Mouse (Mus musculus): ENCODE results near the gene Kcnk13.

Gene Kcnk13

DNA sequence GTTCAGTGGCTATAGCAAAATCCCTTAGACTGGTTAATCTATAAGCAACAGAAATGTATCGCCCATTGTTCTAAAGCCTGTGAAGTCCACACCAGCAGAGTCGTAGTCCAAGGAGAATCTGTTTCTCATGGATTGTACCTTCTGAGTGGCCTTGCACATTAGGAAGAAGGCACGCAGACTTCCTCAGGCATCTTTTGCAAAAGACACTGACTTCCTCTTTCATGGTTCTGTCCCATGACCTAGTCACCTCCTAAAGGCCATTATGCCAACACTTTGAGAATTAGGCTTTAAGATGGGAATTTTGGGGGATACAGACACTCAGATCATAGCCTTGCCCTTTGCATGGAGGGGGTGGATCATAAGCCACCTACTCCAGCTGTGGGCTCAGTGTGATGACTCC is 48.5 kb downstream of the Kcnk13 start:
- no peak for DNase-seq (ENCODE audit: extremely low read depth, low read depth, low spot score)

DNA sequence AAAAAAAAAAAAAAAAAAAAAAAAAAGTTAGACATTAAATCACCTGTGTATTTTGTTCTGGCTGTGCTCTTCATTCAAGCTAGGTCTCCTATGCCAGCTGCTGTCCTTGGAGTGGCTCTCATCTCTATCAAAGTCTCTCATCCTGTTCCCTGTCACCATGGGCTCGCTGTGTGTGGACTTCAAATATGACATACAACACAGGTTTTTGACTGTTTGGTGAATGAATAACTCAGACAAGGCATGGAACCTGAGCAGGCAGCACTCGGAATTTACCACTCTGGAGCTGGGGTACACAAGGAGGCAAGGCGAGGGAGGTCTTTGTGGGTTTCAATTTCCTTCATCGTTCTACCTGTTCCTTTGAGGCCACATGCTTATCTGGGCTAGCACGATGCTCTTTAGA is 50.8 kb downstream of the Kcnk13 start:
- no peak for DNase-seq (ENCODE audit: extremely low read depth, low read depth, low spot score)

DNA sequence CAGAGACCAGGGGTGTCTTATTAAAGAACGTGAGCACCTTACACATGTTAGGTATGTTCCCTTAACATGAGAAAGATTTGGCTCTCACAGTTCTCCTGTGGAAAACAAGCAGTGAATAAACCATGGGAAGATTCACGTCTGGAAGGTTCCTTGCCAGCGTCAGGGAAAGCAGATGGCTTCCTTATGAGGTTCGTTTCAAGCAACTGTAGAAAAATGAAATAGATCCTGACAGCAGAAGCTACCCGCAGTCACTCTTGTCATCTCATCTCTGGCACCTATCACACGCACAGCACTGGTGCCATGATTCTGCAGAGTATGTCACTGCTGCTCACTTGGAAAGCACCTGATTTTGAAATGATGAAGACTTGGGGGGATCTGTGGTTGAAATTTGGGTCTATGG is 53.4 kb downstream of the Kcnk13 start:
- DNase-seq (ENCODE audit: extremely low read depth, low read depth, low spot score), result no peak

DNA sequence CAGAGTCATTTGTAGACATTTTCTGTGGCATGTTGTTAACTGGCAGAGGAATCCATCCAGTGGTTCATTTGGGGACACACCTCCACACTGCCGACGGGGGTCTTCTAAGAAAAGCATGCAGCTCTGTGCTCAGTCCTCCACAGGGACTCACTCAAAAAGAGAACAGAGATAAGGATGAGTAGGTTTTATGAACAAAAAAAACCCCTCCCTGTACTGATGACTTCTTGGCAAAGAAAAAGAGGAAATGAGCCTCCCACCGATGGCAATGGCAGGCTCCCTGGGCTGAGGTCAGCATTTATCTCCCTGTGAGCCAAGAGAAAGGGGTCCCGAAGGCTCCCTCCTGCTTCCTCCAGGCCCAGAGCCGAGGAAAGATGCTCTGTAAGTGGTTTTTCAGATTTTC is 58.2 kb downstream of the Kcnk13 start:
- no peak for DNase-seq (ENCODE audit: extremely low read depth, low read depth, low spot score)

DNA sequence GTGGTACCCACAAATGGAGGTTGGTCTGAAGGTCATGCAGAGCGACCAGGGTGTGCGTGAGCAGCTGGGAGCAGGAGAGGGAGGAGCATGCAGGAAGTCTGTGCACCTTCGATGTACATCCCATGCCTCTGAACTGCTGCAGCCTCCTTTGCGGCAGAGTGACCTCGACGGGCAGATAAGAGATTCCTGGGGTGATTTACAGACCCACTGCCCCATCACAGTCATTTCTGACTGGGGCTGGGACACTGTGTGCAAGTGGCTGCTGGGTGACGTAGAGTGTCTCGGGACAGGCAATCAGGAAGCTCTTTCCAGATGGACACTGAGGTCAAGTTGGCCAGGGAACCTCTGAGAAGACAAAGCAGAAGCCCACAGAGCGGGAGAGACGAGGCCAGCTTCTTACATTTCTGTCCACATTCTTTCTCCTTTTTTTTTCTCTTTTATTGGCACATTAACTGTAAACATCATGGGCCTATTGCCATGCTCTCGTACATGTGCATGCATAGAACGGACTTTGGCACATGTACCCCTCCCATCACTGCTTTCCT is 59.6 kb downstream of the Kcnk13 start:
- DNase-seq (ENCODE audit: extremely low read depth, low read depth, low spot score), result no peak

DNA sequence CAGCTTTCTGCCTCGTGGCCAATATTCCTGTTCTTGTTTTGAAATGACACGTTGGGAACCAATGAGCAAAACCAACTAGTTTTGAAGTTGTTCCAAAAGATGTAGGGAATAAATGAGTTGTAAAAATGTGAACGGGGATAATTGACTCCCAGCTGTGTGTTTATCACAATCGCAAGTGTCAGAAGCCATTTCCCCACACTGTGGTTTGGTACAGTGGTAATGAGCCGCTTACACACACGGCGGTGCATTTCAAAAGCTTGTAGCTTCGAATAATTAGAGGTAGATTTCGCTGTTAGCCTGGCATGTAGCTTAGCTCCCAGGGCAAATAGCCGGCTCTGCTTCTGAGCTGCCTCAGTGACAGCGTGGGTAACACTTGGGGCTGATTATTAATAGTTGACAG is 61.4 kb downstream of the Kcnk13 start:
- no peak for DNase-seq (ENCODE audit: extremely low read depth, low read depth, low spot score)

DNA sequence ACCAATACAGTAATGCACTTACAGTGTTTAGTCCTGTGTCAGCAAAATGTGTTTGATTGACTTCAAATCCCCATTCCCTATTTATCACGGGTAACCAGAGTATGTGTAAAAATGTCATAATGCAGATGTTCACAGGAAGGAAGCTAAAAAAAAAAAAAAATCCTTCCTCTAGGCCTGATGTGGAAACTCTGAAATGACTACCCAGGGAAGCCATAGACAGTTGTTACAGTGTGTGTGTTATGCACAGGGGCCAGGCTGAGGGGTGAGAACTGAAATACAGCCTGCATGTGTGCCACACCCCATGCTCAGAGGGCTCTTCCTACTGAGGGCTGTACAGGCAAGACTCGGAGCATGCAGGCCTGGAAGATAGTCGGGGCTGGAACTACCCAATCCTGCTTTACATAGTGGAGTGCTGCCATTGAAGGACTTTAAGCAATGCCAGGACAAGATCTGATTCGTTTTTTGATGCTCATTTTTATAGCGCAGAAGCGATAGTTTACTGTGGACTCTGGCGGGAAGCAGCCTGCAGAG is 62.5 kb downstream of the Kcnk13 start:
- no peak for DNase-seq (ENCODE audit: extremely low read depth, low read depth, low spot score)

DNA sequence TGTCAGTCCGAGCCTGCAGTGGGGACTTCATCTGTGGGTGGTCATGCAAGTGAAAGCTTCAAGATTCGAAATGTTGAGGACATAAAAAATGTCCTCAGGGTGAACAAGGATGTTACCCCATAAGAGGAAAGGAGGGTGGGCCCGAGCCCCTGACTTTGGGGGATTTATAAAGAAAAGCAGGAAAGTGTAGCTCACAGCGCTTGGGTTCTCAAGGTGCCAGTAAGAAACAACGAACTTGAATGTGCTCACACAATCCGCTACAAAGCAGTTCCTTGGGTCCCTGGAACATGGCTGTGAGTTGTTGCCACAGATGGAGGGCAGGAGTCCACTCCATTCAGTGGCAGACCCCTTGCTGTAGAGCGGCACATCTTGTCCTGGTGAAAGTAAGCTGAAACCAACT is 63.0 kb downstream of the Kcnk13 start:
- no peak for DNase-seq (ENCODE audit: extremely low read depth, low read depth, low spot score)

DNA sequence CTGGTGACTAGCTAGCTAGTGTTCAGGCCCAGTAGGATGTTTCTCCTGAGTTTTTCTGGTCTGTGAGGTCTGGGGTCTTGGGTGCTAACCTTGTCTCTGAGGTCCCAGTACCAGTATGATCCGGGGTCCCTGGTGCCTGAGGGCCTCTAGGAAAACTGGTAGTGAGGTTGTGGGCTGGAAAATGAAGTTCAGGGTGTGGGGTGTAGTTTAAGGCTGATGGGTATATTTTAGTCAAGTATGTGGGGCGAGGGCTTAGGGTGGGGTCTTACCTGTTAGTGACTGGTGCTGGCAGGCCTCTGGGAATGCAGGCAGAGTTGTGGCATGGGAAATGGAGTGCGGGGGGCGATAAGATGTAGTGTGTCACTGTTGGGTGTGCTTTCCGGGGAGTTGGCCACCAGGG is 67.4 kb downstream of the Kcnk13 start:
- no peak for DNase-seq (ENCODE audit: extremely low read depth, low read depth, low spot score)

DNA sequence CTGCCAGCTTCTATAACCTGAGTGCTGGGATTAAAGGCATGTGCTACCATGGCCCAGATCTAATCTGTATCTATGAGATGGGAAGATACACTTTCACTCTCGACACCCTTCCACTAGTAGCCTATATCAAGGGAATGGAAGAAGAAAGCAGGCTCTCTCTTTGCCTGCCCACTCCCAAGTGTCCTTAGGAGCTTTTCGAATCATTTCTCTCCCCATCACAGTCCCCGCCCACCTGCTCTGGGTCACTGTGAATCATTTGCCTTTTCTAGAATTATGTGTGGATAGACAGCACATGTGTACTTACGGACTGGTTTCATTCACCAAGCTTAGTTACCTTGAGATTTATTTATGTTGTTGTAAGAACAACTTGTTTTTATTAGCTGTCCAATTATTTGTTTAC is 68.2 kb downstream of the Kcnk13 start:
- no peak for DNase-seq (ENCODE audit: extremely low read depth, low read depth, low spot score)

DNA sequence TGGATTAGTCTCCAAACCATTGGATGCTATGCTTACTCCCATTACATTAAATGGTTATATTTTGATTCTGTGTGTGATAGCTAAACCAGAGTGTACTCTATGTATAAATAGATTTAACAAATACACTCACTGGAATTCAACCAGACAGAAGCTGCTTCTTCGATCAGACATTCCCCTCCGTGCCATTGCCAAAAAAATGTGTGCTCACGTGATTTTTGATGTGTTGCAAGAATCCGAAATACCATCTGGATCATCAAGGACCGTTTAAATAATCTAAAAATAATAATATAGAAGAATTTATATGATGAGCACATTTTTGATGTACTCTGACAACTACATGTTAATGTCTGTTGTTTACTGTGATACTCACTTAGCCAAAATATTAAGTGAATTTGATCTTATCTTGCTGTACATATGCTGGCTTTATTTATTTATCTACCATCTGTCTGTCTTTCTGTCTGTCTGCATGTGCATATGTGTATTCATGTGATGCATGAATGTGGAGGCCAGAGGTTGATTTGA is 74.5 kb downstream of the Kcnk13 start:
- no peak for DNase-seq (ENCODE audit: extremely low read depth, low read depth, low spot score)

DNA sequence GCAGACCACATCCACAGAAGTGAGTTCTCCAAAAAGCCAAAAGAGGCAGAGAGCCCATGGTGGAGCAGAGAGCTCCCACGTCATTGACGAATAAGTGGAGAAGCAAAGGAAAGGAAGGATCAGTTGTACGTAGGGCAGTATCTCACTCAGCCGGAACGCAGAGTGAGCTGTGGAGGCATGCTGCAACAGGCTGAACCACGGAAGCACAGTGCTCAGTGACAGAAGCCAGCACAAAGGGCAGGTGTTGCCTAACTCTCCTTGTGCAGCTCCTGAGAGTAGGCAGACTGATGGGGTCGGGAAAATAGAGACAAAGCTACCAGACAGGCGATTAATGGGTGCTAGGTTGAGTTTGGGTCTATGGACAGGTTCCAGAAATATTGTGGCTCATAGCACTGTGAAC is 77.8 kb downstream of the Kcnk13 start:
- peak; percentile 52 for DNase-seq (ENCODE audit: extremely low read depth, low read depth, low spot score)

DNA sequence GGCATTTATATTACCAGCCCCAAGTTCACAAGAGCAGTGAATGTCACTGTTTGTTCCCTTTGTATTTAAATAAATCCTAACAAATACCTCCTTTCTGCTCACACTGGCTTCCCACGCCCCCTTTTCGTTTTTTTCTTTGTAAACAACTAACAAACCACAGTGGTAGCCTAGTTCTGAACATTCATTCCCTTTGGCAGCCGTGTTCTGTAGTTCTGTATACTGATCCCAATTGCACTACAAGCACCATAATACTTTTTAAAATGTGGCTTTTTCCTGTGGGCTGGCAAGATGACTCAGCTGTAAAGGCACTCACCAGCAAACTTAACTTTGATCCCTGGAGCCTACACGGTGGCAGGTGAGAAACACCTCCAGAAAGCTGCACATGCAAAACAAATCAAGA is 80.4 kb downstream of the Kcnk13 start:
- DNase-seq (ENCODE audit: extremely low read depth, low read depth, low spot score), result no peak

DNA sequence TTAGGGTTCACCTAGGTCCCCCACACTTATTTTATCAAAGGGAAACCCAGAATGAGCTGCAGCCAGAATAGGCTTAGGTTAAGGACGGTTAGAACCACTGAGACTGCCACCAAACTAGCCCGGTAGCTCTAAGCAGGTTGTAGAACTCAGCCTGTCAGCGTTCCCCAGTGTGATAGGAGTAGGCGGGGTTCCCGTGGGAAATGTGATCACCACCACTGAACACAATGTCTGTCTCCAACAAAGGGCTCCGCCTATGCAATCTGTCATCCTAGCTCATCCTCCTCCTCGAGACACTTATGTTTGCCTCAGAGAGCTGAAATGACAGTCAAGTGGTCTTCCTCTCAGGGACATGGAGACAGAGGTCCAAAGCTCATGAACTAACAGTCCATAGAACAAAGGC is 86.3 kb downstream of the Kcnk13 start:
- DNase-seq (ENCODE audit: extremely low read depth, low read depth, low spot score), result no peak

DNA sequence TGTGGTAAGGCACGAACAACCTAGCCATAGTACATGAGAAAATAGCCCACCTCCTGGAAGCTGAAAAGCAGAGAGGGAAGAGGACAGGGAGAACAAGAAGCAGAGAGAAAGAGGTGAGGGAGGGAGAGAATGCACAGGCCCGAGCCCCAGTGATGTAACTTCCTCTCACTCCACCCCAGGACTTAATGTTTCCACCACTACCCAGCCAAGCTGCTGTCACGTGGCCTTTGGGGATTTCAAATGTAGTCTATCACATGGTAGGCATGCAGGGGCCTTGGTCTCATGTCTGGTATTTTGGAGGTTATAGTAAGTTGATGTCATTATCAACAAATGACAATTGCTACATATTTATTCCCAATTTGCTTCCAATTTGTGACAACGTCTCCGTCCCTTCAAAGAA is 89.3 kb downstream of the Kcnk13 start:
- DNase-seq (ENCODE audit: extremely low read depth, low read depth, low spot score), result no peak

DNA sequence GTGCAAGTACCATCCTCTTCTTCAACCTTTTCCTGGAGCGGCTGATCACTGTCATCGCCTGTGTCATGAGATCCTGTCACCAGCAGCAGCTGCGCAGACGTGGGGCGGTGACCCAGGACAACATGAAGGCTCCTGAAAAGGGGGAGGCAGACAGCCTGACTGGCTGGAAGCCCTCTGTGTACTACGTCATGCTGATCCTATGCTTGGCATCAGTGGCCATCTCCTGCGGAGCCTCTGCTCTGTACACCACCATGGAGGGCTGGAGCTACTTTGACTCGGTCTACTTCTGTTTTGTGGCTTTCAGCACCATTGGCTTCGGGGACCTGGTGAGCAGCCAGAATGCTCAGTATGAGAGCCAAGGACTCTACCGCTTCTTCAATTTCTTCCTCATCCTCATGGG is 96.8 kb downstream of the Kcnk13 start:
- no peak for DNase-seq (ENCODE audit: extremely low read depth, low read depth, low spot score)

DNA sequence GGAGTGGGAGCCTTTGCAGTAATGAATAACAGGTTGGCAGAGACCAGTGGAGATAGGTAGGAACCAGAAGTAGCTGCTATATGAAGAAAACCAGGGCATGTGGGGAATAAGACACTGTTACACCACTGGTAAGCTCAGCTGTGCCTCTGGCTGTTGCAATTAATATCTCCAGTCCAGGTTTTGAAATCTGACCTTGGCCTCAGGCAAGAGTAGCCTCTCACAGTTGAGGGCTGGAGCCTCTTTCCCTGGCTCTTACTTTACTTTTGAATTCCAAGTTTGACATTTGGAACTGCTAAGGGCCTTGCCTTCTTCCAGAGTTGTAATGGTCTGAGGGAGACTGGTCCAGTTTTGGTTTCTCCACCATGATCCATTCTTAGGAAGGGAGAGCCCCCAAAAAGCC is 97.5 kb downstream of the Kcnk13 start:
- DNase-seq (ENCODE audit: extremely low read depth, low read depth, low spot score), result no peak

DNA sequence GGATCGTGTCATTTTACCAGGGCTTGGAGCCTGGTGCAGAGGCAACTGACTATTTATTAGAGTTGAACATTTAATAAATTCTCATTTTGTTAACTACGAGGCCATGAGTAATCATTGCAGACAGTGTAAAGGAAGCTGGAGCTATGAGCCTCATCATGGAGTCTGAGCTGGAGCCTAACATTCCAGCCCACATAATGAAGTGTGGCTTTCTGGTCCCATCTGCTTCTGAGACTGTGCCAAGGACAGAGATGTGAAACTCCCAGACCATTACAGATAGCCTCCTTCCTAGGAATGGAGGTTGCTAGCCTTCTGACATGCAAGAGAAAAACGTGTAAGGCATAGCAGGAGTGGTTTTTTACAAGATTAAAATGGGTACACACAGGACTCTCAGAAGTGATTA is 98.3 kb downstream of the Kcnk13 start:
- no peak for DNase-seq (ENCODE audit: extremely low read depth, low read depth, low spot score)

DNA sequence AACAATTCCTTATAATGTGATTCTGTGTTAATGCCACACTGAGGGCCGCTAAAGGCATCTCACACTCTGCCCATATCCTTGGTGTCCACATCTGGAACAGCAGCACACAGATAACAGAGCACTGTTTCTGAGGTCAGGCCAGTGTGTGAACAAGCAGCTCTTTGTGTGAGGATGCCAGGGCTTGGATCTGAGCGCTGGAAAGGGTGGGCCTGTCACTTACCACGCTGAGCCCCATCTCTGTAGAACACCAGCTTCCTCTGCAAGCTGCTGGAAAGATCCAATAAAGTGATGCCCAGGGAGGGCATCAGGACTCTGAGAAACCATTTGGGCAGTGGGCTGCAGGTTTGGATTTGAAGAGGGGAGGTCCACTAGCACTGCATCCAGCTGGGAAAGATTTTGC is 100.8 kb downstream of the Kcnk13 start:
- no peak for DNase-seq (ENCODE audit: extremely low read depth, low read depth, low spot score)

DNA sequence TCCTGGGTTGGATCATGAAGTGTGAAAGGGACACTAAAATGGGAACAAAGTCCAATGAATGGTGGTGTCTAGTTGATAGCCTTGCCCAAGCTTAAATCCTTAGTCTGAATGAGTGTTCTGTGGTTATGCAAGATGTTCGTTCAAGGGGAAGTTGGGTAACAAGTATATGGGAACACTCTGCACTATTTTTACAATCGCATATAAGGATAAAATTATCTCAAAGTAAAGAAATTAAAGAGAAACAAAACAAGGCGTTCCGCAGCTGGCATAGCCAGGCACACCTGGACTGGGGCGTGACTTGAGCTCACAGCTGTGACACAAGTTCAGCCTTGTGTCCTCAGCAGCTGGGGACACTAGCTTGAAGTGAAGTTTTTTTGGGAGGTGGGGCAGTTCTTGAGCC is 103.2 kb downstream of the Kcnk13 start:
- DNase-seq (ENCODE audit: extremely low read depth, low read depth, low spot score), result peak; percentile 39

DNA sequence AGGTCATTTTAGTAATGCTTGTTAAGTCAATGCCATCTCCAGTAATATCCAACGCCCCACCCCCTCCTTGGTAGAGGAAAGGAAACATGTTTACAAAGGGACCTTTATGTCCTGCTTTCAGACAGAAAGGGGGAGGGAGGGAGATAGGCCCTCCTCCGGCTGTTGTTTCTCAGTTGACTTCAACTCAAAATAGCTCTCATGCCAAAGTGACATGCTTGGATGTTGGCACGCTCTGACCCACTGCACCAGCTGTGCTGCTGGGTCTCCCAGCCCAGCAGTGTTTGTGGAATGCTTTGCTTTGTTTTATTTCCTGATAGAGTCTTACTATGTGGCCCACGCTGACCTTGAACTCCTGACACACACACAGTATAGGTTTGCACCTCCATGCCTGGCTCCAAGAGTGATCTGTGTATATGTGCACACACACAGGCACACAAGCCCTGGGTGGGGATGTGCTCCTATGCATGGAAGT is 108.9 kb downstream of the Kcnk13 start:
- no peak for DNase-seq (ENCODE audit: extremely low read depth, low read depth, low spot score)

DNA sequence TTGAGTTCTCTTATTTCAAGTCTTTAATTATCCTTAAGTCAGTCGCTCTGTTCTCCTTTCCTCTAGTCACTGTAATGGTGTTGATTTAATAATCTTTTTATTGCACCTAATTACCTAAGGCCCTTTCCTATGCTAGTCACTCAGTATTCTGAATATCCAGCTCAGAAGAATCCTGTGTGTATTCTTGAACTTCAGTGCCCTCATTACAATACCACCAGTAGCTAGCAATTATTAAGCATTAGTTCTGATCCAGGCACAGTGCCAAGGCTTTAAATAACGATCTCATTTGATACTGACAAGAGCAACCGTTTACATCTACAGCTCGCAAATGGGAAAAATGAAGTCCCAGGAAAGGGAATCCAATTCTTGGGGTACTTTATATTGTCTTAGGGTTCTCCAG is 111.4 kb downstream of the Kcnk13 start:
- no peak for DNase-seq (ENCODE audit: extremely low read depth, low read depth, low spot score)

DNA sequence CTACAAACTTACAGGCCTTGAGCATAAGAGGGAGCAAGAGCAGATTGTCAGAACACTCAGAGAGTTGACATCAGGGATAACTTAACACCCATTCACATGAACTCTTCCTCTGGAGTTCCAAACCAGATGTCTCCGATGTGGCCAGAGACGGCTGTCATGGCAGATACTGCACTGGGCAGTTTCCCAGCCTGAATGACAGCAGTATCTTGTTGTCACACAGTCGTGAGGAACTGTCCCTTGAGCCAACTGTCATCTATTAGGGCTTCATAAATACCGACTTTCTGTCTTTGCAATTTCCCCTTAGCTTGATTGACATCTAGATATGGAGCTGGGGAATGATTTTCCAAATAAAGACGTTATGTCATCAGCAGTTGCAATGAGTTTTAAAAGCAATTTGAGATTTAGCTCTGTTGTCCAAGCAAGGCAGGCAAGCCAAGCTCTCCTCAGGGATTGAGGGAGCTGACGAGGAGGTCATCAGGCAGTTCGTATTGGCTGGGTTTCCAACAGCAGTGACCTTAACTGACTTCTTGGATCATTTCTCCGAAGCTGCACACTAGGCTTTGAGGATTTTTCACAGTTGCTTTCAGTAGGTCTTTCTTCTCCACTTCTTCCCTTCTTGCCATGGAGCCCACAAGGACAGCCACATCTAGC is 115.5 kb downstream of the Kcnk13 start:
- DNase-seq (ENCODE audit: extremely low read depth, low read depth, low spot score), result no peak
